Mouse (Mus musculus) forebrain, embryonic 14.5 days (tissue): ENCODE results near the gene Vmac. TPM values are rescaled to one million over a fixed set of nuclear protein-coding genes. Genes with fewer than 3 reads are reported as not detected.

Experiments
- ATAC-seq: fragments of 200-750 bp; cut with Nextera tagmentation; 2 replicates; pipeline ENCODE4 v1.8.0; 2017; ENCODE audit warnings: mild to moderate bottlenecking, moderate library complexity
- DNase-seq: peaks from one replicate; pipeline ENCODE4 v3.0.0-alpha.2; 2015; ENCODE audit warnings: low spot score
- H3K27ac ChIP-seq: fragments of 300-500 bp; sonication (generic); 2 replicates; pipeline ENCODE4 v1.5.1; 2014; ENCODE audit warnings: low read depth, mild to moderate bottlenecking, control low read depth, low read length, moderate library complexity
- H3K27me3 ChIP-seq: fragments of 300-500 bp; sonication (generic); replicated peaks from 2 replicates; pipeline ENCODE4 v1.6.1; 2014; ENCODE audit warnings: low read length, control low read depth, mixed read lengths; ENCODE audit not compliant: control insufficient read depth, insufficient read depth
- H3K36me3 ChIP-seq: fragments of 300-500 bp; sonication (generic); 2 replicates; pipeline ENCODE4 v1.6.1; 2014; ENCODE audit warnings: low read length, control low read depth; ENCODE audit not compliant: control insufficient read depth, insufficient read depth
- H3K4me1 ChIP-seq: fragments of 300-500 bp; sonication (generic); 2 replicates; pipeline ENCODE4 v1.6.1; 2014; ENCODE audit warnings: antibody characterized with exemption, low read length, control low read depth; ENCODE audit not compliant: control insufficient read depth, insufficient read depth
- H3K4me2 ChIP-seq: fragments of 300-500 bp; sonication (generic); 2 replicates; pipeline ENCODE4 v1.6.1; 2014; ENCODE audit warnings: mild to moderate bottlenecking, control low read depth, low read length
- H3K4me3 ChIP-seq: fragments of 300-500 bp; sonication (generic); 2 replicates; pipeline ENCODE4 v1.5.1; 2014; ENCODE audit warnings: low read depth, low read length, control low read depth
- H3K9ac ChIP-seq: fragments of 300-500 bp; sonication (generic); 2 replicates; pipeline ENCODE4 v1.6.1; 2014; ENCODE audit warnings: mild to moderate bottlenecking, low read length, control low read depth, moderate library complexity
- H3K9me3 ChIP-seq: fragments of 300-500 bp; sonication (generic); replicated peaks from 2 replicates; pipeline ENCODE4 v1.6.1; 2016; ENCODE audit warnings: low read length, control low read depth, mixed read lengths; ENCODE audit not compliant: control insufficient read depth
- WGBS: fragments of 180-500 bp; shearing (Covaris S2); extraction: QIAGEN DNeasy Blood & Tissue Kit; methylation state at CpG from one replicate; pipeline ENCODE4 v1.1.7; 2014; 5-methylcytosine and 5-hydroxymethylcytosine counted together
- polyA plus RNA-seq: library from polyadenylated mRNA; unstranded; fragments of >200 nt; fragmentation: Nextera tagmentation; extraction: Ambion mirVana; gene quantifications from 2 replicates; pipeline ENCODE4 v1.2.1, GENCODE M21; 2014

Gene Vmac
- polyA plus RNA-seq, 1 experiment from 2014 or later: 24.6 TPM

DNA sequence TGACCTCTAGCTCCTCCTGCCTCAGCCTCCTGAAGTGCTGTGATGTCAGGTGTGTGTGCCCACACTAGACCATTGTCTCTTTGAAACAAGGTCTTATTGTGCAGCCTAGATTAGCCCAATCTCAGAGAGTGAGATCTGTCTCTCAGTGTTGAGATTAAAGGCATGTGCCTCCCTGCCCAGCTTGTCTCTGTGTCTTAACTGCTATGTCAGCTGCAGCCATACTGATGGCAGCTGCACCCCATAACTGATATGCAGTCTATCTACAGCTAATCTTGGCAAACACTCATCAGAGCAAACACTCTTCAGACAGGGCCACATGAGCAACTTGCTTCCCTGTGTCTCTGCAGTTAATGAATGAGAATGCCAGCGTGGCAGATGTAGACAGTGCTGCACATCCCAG is 11.3 kb downstream of the Vmac start:
- Histone ChIP-seq H3K4me2 (no peak overlapping the region), H3K4me1 (no peaks in the 10 kb centered on the region), H3K9ac (no peak overlapping the region), H3K36me3 (peaks cover 97% of the 10 kb centered on the region), H3K27me3 (no peaks in the 10 kb centered on the region), H3K4me3 (no peak overlapping the region), H3K27ac (no peak overlapping the region), H3K9me3 (no peaks in the 10 kb centered on the region)
- 96% methylated on average over 1 of the region's 1 CpGs for WGBS
- ATAC-seq (no peak), DNase-seq (no peak)

GRCm38 (mm10) chr17:56703038-56703437 is 14.8 kb downstream of the Vmac start:
- H3K36me3 ChIP-seq: peaks cover 97% of the 10 kb centered on the region
- no peaks in the 10 kb centered on the region for H3K27me3 ChIP-seq
- H3K9me3 ChIP-seq: no peaks in the 10 kb centered on the region
- no peaks in the 10 kb centered on the region for H3K4me1 ChIP-seq
- H3K27ac ChIP-seq: no peak overlapping the region
- H3K4me2 ChIP-seq: no peak overlapping the region
- no peak for DNase-seq
- H3K4me3 ChIP-seq: no peak overlapping the region
- no peak for ATAC-seq
- no peak overlapping the region for H3K9ac ChIP-seq
- 86% methylated on average over 4 of the region's 4 CpGs for WGBS

GRCm38 (mm10) chr17:56700451-56700850 is 17.4 kb downstream of the Vmac start:
- WGBS: 93% methylated on average over 2 of the region's 2 CpGs
- no peak for ATAC-seq
- peaks cover 97% of the 10 kb centered on the region for H3K36me3 ChIP-seq

DNA sequence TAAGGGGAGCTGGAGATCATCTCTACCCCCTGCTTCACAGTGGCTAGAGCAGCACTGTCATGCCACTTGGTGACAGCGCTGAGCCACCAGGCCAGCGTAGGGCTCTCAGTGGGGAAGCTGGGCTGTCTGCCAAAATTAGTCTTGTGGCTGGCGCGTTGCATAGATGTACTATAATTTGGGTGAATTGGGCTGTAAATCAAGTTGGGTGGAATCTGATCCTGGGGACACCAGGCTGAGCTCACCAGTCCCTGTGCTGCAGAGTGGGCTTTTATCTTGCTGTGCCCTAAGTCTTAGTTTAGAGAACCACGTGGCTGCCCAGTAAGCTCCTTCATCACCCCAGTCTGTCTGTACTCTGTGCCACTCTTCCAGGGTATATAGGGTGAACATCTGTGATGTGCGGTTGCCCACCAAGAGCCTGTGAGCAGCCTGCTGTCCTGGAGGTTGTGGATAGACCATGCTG is 23.9 kb downstream of the Vmac start:
- H3K27ac ChIP-seq: peak overlapping the region; percentile 48; the same call in 1 of the 2 replicates
- H3K36me3 ChIP-seq: peaks cover 77% of the 10 kb centered on the region
- H3K9me3 ChIP-seq: no peaks in the 10 kb centered on the region
- no peak overlapping the region for H3K4me2 ChIP-seq
- H3K9ac ChIP-seq: 0 out of 2 replicates have a peak overlapping the region, but pooled peaks have one; percentile 32
- ATAC-seq (peak; percentile 87), DNase-seq (peak; percentile 91)
- WGBS: 17% methylated on average over 6 of the region's 6 CpGs
- H3K27me3 ChIP-seq: no peaks in the 10 kb centered on the region
- no peak overlapping the region for H3K4me3 ChIP-seq
- peaks cover 12% of the 10 kb centered on the region for H3K4me1 ChIP-seq

More at GRCm38 (mm10) chr17:56700451-56700850, 17.4 kb downstream of the Vmac start:
- Histone ChIP-seq H3K27ac (no peak overlapping the region), H3K4me3 (no peak overlapping the region), H3K4me2 (no peak overlapping the region), H3K4me1 (no peaks in the 10 kb centered on the region), H3K9me3 (no peaks in the 10 kb centered on the region), H3K27me3 (no peaks in the 10 kb centered on the region), H3K9ac (no peak overlapping the region)
- no peak for DNase-seq

- H3K9me3 ChIP-seq: no peaks in the 10 kb centered on the region
- H3K4me2 ChIP-seq: no peak overlapping the region
- DNase-seq (no peak), ATAC-seq (no peak)
- H3K4me1 ChIP-seq: peaks cover 12% of the 10 kb centered on the region
- no peaks in the 10 kb centered on the region for H3K27me3 ChIP-seq
- H3K9ac ChIP-seq: peak overlapping the region; percentile 32; the same call in 1 of the 2 replicates
- whole genome bisulfite sequencing: 20% methylated on average over 1 of the region's 1 CpGs
- no peak overlapping the region for H3K4me3 ChIP-seq
- H3K36me3 ChIP-seq: peaks cover 77% of the 10 kb centered on the region
- H3K27ac ChIP-seq: peak overlapping the region; percentile 48; the same call in 1 of the 2 replicates
Measured at GRCm38 (mm10) chr17:56693395-56693794, 24.4 kb downstream of the Vmac start.

GRCm38 (mm10) chr17:56688689-56689088 is 29.1 kb downstream of the Vmac start:
- ATAC-seq: no peak
- Histone ChIP-seq H3K27ac (no peak overlapping the region), H3K9ac (no peak overlapping the region), H3K9me3 (no peaks in the 10 kb centered on the region), H3K4me3 (no peak overlapping the region), H3K4me2 (no peak overlapping the region), H3K4me1 (peaks cover 4% of the 10 kb centered on the region), H3K36me3 (peaks cover 76% of the 10 kb centered on the region), H3K27me3 (no peaks in the 10 kb centered on the region)
- no peak for DNase-seq
- 92% methylated on average over 2 of the region's 2 CpGs for WGBS

- H3K4me1 ChIP-seq: no peaks in the 10 kb centered on the region
- no peak overlapping the region for H3K27ac ChIP-seq
- H3K4me3 ChIP-seq: no peak overlapping the region
- no peak overlapping the region for H3K4me2 ChIP-seq
- no peak for ATAC-seq
- H3K9me3 ChIP-seq: no peaks in the 10 kb centered on the region
- H3K36me3 ChIP-seq: peaks cover 76% of the 10 kb centered on the region
- no peak overlapping the region for H3K9ac ChIP-seq
- H3K27me3 ChIP-seq: no peaks in the 10 kb centered on the region
- no peak for DNase-seq
Measured at GRCm38 (mm10) chr17:56688045-56688444, 29.8 kb downstream of the Vmac start.

GRCm38 (mm10) chr17:56686801-56687200 is 31.0 kb downstream of the Vmac start:
- H3K4me3 ChIP-seq: no peak overlapping the region
- DNase-seq: no peak
- H3K4me1 ChIP-seq: no peaks in the 10 kb centered on the region
- WGBS: 96% methylated on average over 4 of the region's 4 CpGs
- no peak overlapping the region for H3K9ac ChIP-seq
- no peak for ATAC-seq
- H3K36me3 ChIP-seq: peaks cover 78% of the 10 kb centered on the region
- H3K4me2 ChIP-seq: no peak overlapping the region
- H3K27ac ChIP-seq: no peak overlapping the region
- no peaks in the 10 kb centered on the region for H3K9me3 ChIP-seq
- no peaks in the 10 kb centered on the region for H3K27me3 ChIP-seq

DNA sequence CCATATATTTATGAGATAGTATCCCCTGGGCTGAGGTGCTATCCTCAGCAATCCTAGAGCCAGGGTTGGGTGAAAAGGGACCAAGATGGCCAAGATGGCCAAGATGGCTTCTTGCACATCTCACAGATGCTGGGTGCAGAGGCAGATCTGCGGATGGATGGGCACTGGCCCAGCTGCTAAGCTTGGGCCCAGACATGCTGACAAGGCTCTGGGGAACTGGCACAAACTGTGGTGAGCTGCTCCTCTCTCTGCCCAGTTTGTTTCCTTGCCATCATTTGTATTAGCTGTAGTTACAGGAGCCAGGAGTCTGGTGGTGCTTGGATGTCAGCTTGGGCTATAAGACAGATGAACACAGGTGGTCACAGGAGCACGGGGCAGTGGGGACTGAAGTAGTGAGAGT is 33.2 kb downstream of the Vmac start:
- 91% methylated on average over 2 of the region's 2 CpGs for WGBS
- peaks cover 72% of the 10 kb centered on the region for H3K36me3 ChIP-seq
- no peaks in the 10 kb centered on the region for H3K27me3 ChIP-seq
- H3K4me3 ChIP-seq: no peak overlapping the region
- H3K4me1 ChIP-seq: no peaks in the 10 kb centered on the region
- no peak for ATAC-seq
- no peak for DNase-seq
- no peak overlapping the region for H3K4me2 ChIP-seq
- H3K9ac ChIP-seq: no peak overlapping the region
- H3K9me3 ChIP-seq: no peaks in the 10 kb centered on the region
- H3K27ac ChIP-seq: no peak overlapping the region
